Mouse (Mus musculus) liver, embryonic 15.5 days (tissue): ENCODE measurements at regions not wholly inside any gene's neighbourhood (a gene's known extent, or its start where the extent isn't known, plus 50 kb on each side); places are given as distances from the start of the nearest gene placed in this dataset.

Experiments
- ATAC-seq: fragments of 200-750 bp; cut with Nextera tagmentation; 2 replicates; pipeline ENCODE4 v1.8.0; 2017; ENCODE audit warnings: moderate number of reproducible peaks, mild to moderate bottlenecking, moderate library complexity; ENCODE audit not compliant: insufficient read depth
- H3K27ac ChIP-seq: fragments of 300-500 bp; sonication (generic); replicated peaks from 2 replicates; pipeline ENCODE4 v1.5.1; 2015; ENCODE audit warnings: mild to moderate bottlenecking, inconsistent platforms
- H3K27me3 ChIP-seq: fragments of 300-500 bp; sonication (generic); 2 replicates; pipeline ENCODE4 v1.6.1; 2015; ENCODE audit warnings: mild to moderate bottlenecking, inconsistent platforms
- H3K36me3 ChIP-seq: fragments of 300-500 bp; sonication (generic); replicated peaks from 2 replicates; pipeline ENCODE4 v1.6.1; 2015; ENCODE audit warnings: moderate library complexity, mild to moderate bottlenecking, inconsistent platforms
- H3K4me1 ChIP-seq: fragments of 300-500 bp; sonication (generic); replicated peaks from 2 replicates; pipeline ENCODE4 v1.6.1; 2015; ENCODE audit warnings: inconsistent platforms
- H3K4me2 ChIP-seq: fragments of 300-500 bp; sonication (generic); 2 replicates; pipeline ENCODE4 v1.6.1; 2015; ENCODE audit warnings: moderate library complexity, mild to moderate bottlenecking, inconsistent platforms
- H3K4me3 ChIP-seq: fragments of 300-500 bp; sonication (generic); replicated peaks from 2 replicates; pipeline ENCODE4 v1.5.1; 2015; ENCODE audit warnings: mild to moderate bottlenecking, inconsistent platforms
- H3K9ac ChIP-seq: fragments of 300-500 bp; sonication (generic); 2 replicates; pipeline ENCODE4 v1.6.1; 2015; ENCODE audit warnings: moderate library complexity, mild to moderate bottlenecking, inconsistent platforms
- H3K9me3 ChIP-seq: fragments of 300-500 bp; sonication (generic); replicated peaks from 2 replicates; pipeline ENCODE4 v1.6.1; 2016; ENCODE audit warnings: inconsistent platforms
- WGBS: fragments of 180-500 bp; shearing (Covaris S2); methylation state at CpG from one replicate; pipeline ENCODE4 v1.1.7; 2015; ENCODE audit warnings: mixed read lengths; ENCODE audit not compliant: insufficient replicate concordance; 5-methylcytosine and 5-hydroxymethylcytosine counted together

GRCm38 (mm10) chr16:24183216-24183615 lies 194.6 kb upstream of the Bcl6 start:
- Histone ChIP-seq H3K4me2 (no peak overlapping the region), H3K27ac (no peak overlapping the region), H3K9me3 (no peaks in the 10 kb centered on the region), H3K9ac (no peak overlapping the region), H3K36me3 (no peaks in the 10 kb centered on the region), H3K4me3 (no peak overlapping the region), H3K27me3 (no peaks in the 10 kb centered on the region), H3K4me1 (peaks cover 6% of the 10 kb centered on the region; the same call in 1 of the 2 replicates)
- WGBS = 60% methylated on average over 3 of the region's 3 CpGs
- ATAC-seq = no peak

GRCm38 (mm10) chr16:24181388-24181787 lies 192.7 kb upstream of the Bcl6 start:
- H3K27me3 ChIP-seq = no peaks in the 10 kb centered on the region
- 66% methylated on average over 3 of the region's 3 CpGs for WGBS
- H3K4me1 ChIP-seq = peaks cover 6% of the 10 kb centered on the region; the same call in 1 of the 2 replicates

GRCm38 (mm10) chr16:24180666-24181065 lies 192.0 kb upstream of the Bcl6 start:
- Histone ChIP-seq H3K36me3 (no peaks in the 10 kb centered on the region), H3K4me2 (no peak overlapping the region), H3K4me3 (no peak overlapping the region), H3K27me3 (no peaks in the 10 kb centered on the region), H3K9me3 (no peaks in the 10 kb centered on the region), H3K4me1 (peaks cover 6% of the 10 kb centered on the region; the same call in 1 of the 2 replicates), H3K9ac (no peak overlapping the region), H3K27ac (no peak overlapping the region)
- no peak for ATAC-seq
- WGBS = 46% methylated on average over 5 of the region's 5 CpGs

More at GRCm38 (mm10) chr16:24181388-24181787, 192.7 kb upstream of the Bcl6 start:
- Histone ChIP-seq H3K9me3 (no peaks in the 10 kb centered on the region), H3K4me3 (no peak overlapping the region), H3K36me3 (no peaks in the 10 kb centered on the region), H3K27ac (no peak overlapping the region), H3K9ac (no peak overlapping the region), H3K4me2 (no peak overlapping the region)
- ATAC-seq = no peak

GRCm38 (mm10) chr16:24177564-24177963 lies 188.9 kb upstream of the Bcl6 start:
- Histone ChIP-seq H3K9ac (no peak overlapping the region), H3K4me1 (0 out of 2 replicates have a peak, but pooled peaks cover 6% of the 10 kb centered on the region), H3K27ac (no peak overlapping the region), H3K36me3 (no peaks in the 10 kb centered on the region), H3K27me3 (no peaks in the 10 kb centered on the region), H3K4me3 (no peak overlapping the region), H3K4me2 (no peak overlapping the region), H3K9me3 (no peaks in the 10 kb centered on the region)
- ATAC-seq = no peak
- 60% methylated on average over 2 of the region's 2 CpGs for WGBS

- no peak for ATAC-seq
- no peaks in the 10 kb centered on the region for H3K9me3 ChIP-seq
- WGBS = 69% methylated on average over 7 of the region's 7 CpGs
Measured at GRCm38 (mm10) chr16:24177131-24177530, 188.5 kb upstream of the Bcl6 start.

GRCm38 (mm10) chr16:24176057-24176456 lies 187.4 kb upstream of the Bcl6 start:
- Histone ChIP-seq H3K27me3 (no peaks in the 10 kb centered on the region), H3K4me2 (no peak overlapping the region), H3K36me3 (no peaks in the 10 kb centered on the region), H3K9ac (no peak overlapping the region), H3K9me3 (no peaks in the 10 kb centered on the region), H3K4me3 (no peak overlapping the region), H3K27ac (no peak overlapping the region), H3K4me1 (0 out of 2 replicates have a peak, but pooled peaks cover 6% of the 10 kb centered on the region)
- no peak for ATAC-seq
- WGBS = 40% methylated on average over 2 of the region's 2 CpGs

More at GRCm38 (mm10) chr16:24177131-24177530, 188.5 kb upstream of the Bcl6 start:
- no peak overlapping the region for H3K9ac ChIP-seq
- no peak overlapping the region for H3K4me3 ChIP-seq
- no peak overlapping the region for H3K27ac ChIP-seq
- 0 out of 2 replicates have a peak, but pooled peaks cover 6% of the 10 kb centered on the region for H3K4me1 ChIP-seq
- H3K27me3 ChIP-seq = no peaks in the 10 kb centered on the region
- no peak overlapping the region for H3K4me2 ChIP-seq
- no peaks in the 10 kb centered on the region for H3K36me3 ChIP-seq

- no peaks in the 10 kb centered on the region for H3K36me3 ChIP-seq
- H3K27ac ChIP-seq = no peak overlapping the region
- no peaks in the 10 kb centered on the region for H3K9me3 ChIP-seq
- H3K4me2 ChIP-seq = no peak overlapping the region
- no peak for ATAC-seq
- no peaks in the 10 kb centered on the region for H3K4me1 ChIP-seq
- 59% methylated on average over 9 of the region's 9 CpGs for WGBS
- no peak overlapping the region for H3K4me3 ChIP-seq
- no peak overlapping the region for H3K9ac ChIP-seq
- H3K27me3 ChIP-seq = no peaks in the 10 kb centered on the region
Measured at GRCm38 (mm10) chr16:24175235-24175760, 186.6 kb upstream of the Bcl6 start.

- no peaks in the 10 kb centered on the region for H3K27me3 ChIP-seq
- H3K9me3 ChIP-seq = no peaks in the 10 kb centered on the region
- H3K9ac ChIP-seq = no peak overlapping the region
- no peak overlapping the region for H3K27ac ChIP-seq
- no peak for ATAC-seq
- no peaks in the 10 kb centered on the region for H3K4me1 ChIP-seq
- no peak overlapping the region for H3K4me3 ChIP-seq
- no peaks in the 10 kb centered on the region for H3K36me3 ChIP-seq
- WGBS = 52% methylated on average over 3 of the region's 3 CpGs
- H3K4me2 ChIP-seq = no peak overlapping the region
Measured at GRCm38 (mm10) chr16:24174595-24174994, 185.9 kb upstream of the Bcl6 start.

- Histone ChIP-seq H3K36me3 (no peaks in the 10 kb centered on the region), H3K4me1 (no peaks in the 10 kb centered on the region), H3K9me3 (no peaks in the 10 kb centered on the region), H3K9ac (no peak overlapping the region), H3K27ac (no peak overlapping the region), H3K4me2 (no peak overlapping the region), H3K4me3 (no peak overlapping the region), H3K27me3 (no peaks in the 10 kb centered on the region)
- no peak for ATAC-seq
- whole genome bisulfite sequencing = 54% methylated on average over 5 of the region's 5 CpGs
Measured at GRCm38 (mm10) chr16:24173783-24174518, 185.3 kb upstream of the Bcl6 start.

GRCm38 (mm10) chr16:24172653-24173052 lies 184.0 kb upstream of the Bcl6 start:
- H3K36me3 ChIP-seq = no peaks in the 10 kb centered on the region
- no peaks in the 10 kb centered on the region for H3K9me3 ChIP-seq
- no peak overlapping the region for H3K4me3 ChIP-seq
- ATAC-seq = no peak
- H3K9ac ChIP-seq = no peak overlapping the region
- H3K27me3 ChIP-seq = no peaks in the 10 kb centered on the region
- H3K4me1 ChIP-seq = no peaks in the 10 kb centered on the region
- WGBS = 50% methylated on average over 2 of the region's 2 CpGs
- H3K27ac ChIP-seq = no peak overlapping the region
- H3K4me2 ChIP-seq = no peak overlapping the region

GRCm38 (mm10) chr16:24172065-24172464 lies 183.4 kb upstream of the Bcl6 start:
- H3K27me3 ChIP-seq = no peaks in the 10 kb centered on the region
- H3K9ac ChIP-seq = no peak overlapping the region
- no peak overlapping the region for H3K4me3 ChIP-seq
- 75% methylated on average over 5 of the region's 5 CpGs for WGBS
- no peaks in the 10 kb centered on the region for H3K4me1 ChIP-seq
- no peak for ATAC-seq
- no peaks in the 10 kb centered on the region for H3K9me3 ChIP-seq
- H3K4me2 ChIP-seq = no peak overlapping the region
- H3K36me3 ChIP-seq = no peaks in the 10 kb centered on the region
- H3K27ac ChIP-seq = no peak overlapping the region
